Mouse (Mus musculus) CH12.LX (cell line): ENCODE measurements around the gene Rnaseh2c. TPM values are rescaled to one million over a fixed set of nuclear protein-coding genes. Genes with fewer than 3 reads are reported as not detected.

ENCODE experiments used
- DNase-seq: peaks from one replicate; pipeline ENCODE4 v3.0.0-alpha.2; 2013; ENCODE audit errors: extremely low read depth
- H3K27ac ChIP-seq: 2 replicates; pipeline ENCODE4 v1.5.1; 2012; ENCODE audit warnings: low read depth, mild to moderate bottlenecking, control low read depth, moderate library complexity; ENCODE audit not compliant: insufficient read depth
- H3K27me3 ChIP-seq: replicated peaks from 2 replicates; pipeline ENCODE3; 2012; ENCODE audit warnings: inconsistent platforms
- H3K36me3 ChIP-seq, 2 experiments: replicated peaks in 1 of 2; 2 replicates each; pipeline versions ENCODE3 to v1.6.1; 2012; ENCODE audit warnings: inconsistent platforms in 1 of 2, low read length in 1 of 2, mild to moderate bottlenecking in 1 of 2, mixed read lengths in 1 of 2, moderate library complexity in 1 of 2; ENCODE audit not compliant: control insufficient read depth in 1 of 2, insufficient read depth in 1 of 2
- H3K4me1 ChIP-seq, 2 experiments: 2 replicates each; pipeline ENCODE4 v1.6.1; 2012; ENCODE audit warnings: inconsistent platforms in 1 of 2, moderate library complexity in 1 of 2; ENCODE audit not compliant: insufficient read depth in 2 of 2, control insufficient read depth in 1 of 2
- H3K4me2 ChIP-seq: 2 replicates; pipeline ENCODE4 v1.6.1; 2012; ENCODE audit warnings: low read depth, mild to moderate bottlenecking, control low read depth; ENCODE audit not compliant: poor library complexity, insufficient read depth, severe bottlenecking
- H3K4me3 ChIP-seq, 3 experiments: fragments of 150-350 bp in 1 of 3; sonication (generic) in 1 of 3; replicated peaks in 1 of 3; 2 replicates each; pipeline versions ENCODE3 to v1.5.1; 2011 to 2012; ENCODE audit warnings: low read depth in 2 of 3, low read length in 2 of 3, mild to moderate bottlenecking in 2 of 3, moderate library complexity in 2 of 3, control low read depth in 1 of 3, improper control_type of control experiment in 1 of 3, inconsistent platforms in 1 of 3, mixed read lengths in 1 of 3; ENCODE audit not compliant: poor library complexity in 1 of 3
- H3K79me2 ChIP-seq: replicated peaks from 2 replicates; pipeline ENCODE4 v1.6.1; 2012; ENCODE audit warnings: mild to moderate bottlenecking, moderate library complexity; ENCODE audit not compliant: control insufficient read depth, poor library complexity, insufficient read depth, severe bottlenecking; ENCODE audit errors: extremely low read depth
- H3K9ac ChIP-seq: 2 replicates; pipeline ENCODE4 v1.6.1; 2012; ENCODE audit warnings: low read depth, mild to moderate bottlenecking, control low read depth, moderate library complexity; ENCODE audit not compliant: insufficient read depth
- H3K9me3 ChIP-seq: replicated peaks from 2 replicates; pipeline ENCODE3; 2012; ENCODE audit warnings: low read length, inconsistent platforms, mixed read lengths
- BHLHE40 ChIP-seq: IDR thresholded peaks from 2 replicates; pipeline ENCODE4 v1.6.1; 2011; ENCODE audit warnings: mild to moderate bottlenecking, low read depth, low read length, improper control_type of control experiment
- CHD1 ChIP-seq: IDR thresholded peaks from 2 replicates; pipeline ENCODE4 v1.6.1; 2012; ENCODE audit warnings: low read depth, low read length, improper control_type of control experiment, inconsistent platforms
- CHD2 ChIP-seq: IDR thresholded peaks from 2 replicates; pipeline ENCODE4 v1.6.1; 2011; ENCODE audit warnings: low read length, improper control_type of control experiment
- CTCF ChIP-seq, 2 experiments: IDR thresholded peaks in 1 of 2; conservative IDR thresholded peaks in 1 of 2; 2 replicates each; pipeline ENCODE4 v1.5.1; 2011 to 2012; ENCODE audit warnings: low read depth in 2 of 2, low read length in 2 of 2, improper control_type of control experiment in 1 of 2, inconsistent platforms in 1 of 2, mild to moderate bottlenecking in 1 of 2, moderate library complexity in 1 of 2
- E2F4 ChIP-seq: IDR thresholded peaks from 2 replicates; pipeline ENCODE4 v1.6.1; 2011; ENCODE audit warnings: low read depth, low read length, improper control_type of control experiment; ENCODE audit not compliant: insufficient replicate concordance
- ELF1 ChIP-seq: IDR thresholded peaks from 2 replicates; pipeline ENCODE4 v1.6.1; 2014; ENCODE audit warnings: low read depth, mild to moderate bottlenecking, inconsistent platforms, low read length, improper control_type of control experiment
- EP300 ChIP-seq: IDR thresholded peaks from 2 replicates; pipeline ENCODE4 v1.6.1; 2011; ENCODE audit warnings: low read length, improper control_type of control experiment
- ETS1 ChIP-seq: conservative IDR thresholded peaks from 2 replicates; pipeline ENCODE4 v1.6.1; 2012; ENCODE audit warnings: low read depth, mild to moderate bottlenecking, inconsistent platforms, low read length, improper control_type of control experiment, moderate library complexity
- GABPA ChIP-seq: IDR thresholded peaks from 2 replicates; pipeline ENCODE4 v1.6.1; 2012; ENCODE audit warnings: low read depth, low read length, improper control_type of control experiment, inconsistent platforms; ENCODE audit not compliant: insufficient replicate concordance
- HCFC1 ChIP-seq: IDR thresholded peaks from 2 replicates; pipeline ENCODE4 v1.6.1; 2012; ENCODE audit warnings: low read depth, mild to moderate bottlenecking, inconsistent platforms, low read length, improper control_type of control experiment
- IRF4 ChIP-seq: IDR thresholded peaks from 2 replicates; pipeline ENCODE4 v1.6.1; 2014; ENCODE audit warnings: low read depth, mild to moderate bottlenecking, inconsistent platforms, low read length, improper control_type of control experiment
- JUN ChIP-seq: IDR thresholded peaks from 2 replicates; pipeline ENCODE4 v1.6.1; 2011; ENCODE audit warnings: low read depth, mild to moderate bottlenecking, low read length, improper control_type of control experiment, moderate library complexity; ENCODE audit not compliant: insufficient read depth
- JUND ChIP-seq: conservative IDR thresholded peaks from 2 replicates; pipeline ENCODE4 v1.6.1; 2011; ENCODE audit warnings: low read depth, low read length, improper control_type of control experiment
- KAT2A ChIP-seq: IDR thresholded peaks from 2 replicates; pipeline ENCODE4 v1.6.1; 2012; ENCODE audit warnings: low read length, improper control_type of control experiment, inconsistent platforms; ENCODE audit not compliant: insufficient replicate concordance
- MAFK ChIP-seq: IDR thresholded peaks from 2 replicates; pipeline ENCODE4 v1.6.1; 2011; ENCODE audit warnings: low read length, improper control_type of control experiment; ENCODE audit not compliant: insufficient replicate concordance
- MAX ChIP-seq: IDR thresholded peaks from 2 replicates; pipeline ENCODE4 v1.6.1; 2011; ENCODE audit warnings: low read length, improper control_type of control experiment
- MAZ ChIP-seq: IDR thresholded peaks from 2 replicates; pipeline ENCODE4 v1.6.1; 2012; ENCODE audit warnings: low read depth, mild to moderate bottlenecking, inconsistent platforms, low read length, improper control_type of control experiment, moderate library complexity
- MEF2A ChIP-seq: IDR thresholded peaks from 2 replicates; pipeline ENCODE4 v1.6.1; 2014; ENCODE audit warnings: low read depth, mild to moderate bottlenecking, inconsistent platforms, low read length, improper control_type of control experiment, borderline replicate concordance
- MXI1 ChIP-seq: IDR thresholded peaks from 2 replicates; pipeline ENCODE4 v1.6.1; 2011; ENCODE audit warnings: mild to moderate bottlenecking, low read depth, low read length, improper control_type of control experiment
- MYC ChIP-seq: IDR thresholded peaks from 2 replicates; pipeline ENCODE4 v1.6.1; 2011; ENCODE audit warnings: low read depth, mild to moderate bottlenecking, improper control_type of control experiment, low read length
- NELFE ChIP-seq: IDR thresholded peaks from 2 replicates; pipeline ENCODE4 v1.6.1; 2011; ENCODE audit warnings: low read depth, low read length, improper control_type of control experiment
- NRF1 ChIP-seq: IDR thresholded peaks from 2 replicates; pipeline ENCODE4 v1.6.1; 2014; ENCODE audit warnings: low read depth, mild to moderate bottlenecking, inconsistent platforms, low read length, improper control_type of control experiment, moderate library complexity
- PAX5 ChIP-seq: IDR thresholded peaks from 2 replicates; pipeline ENCODE4 v1.6.1; 2012; ENCODE audit warnings: low read length, inconsistent platforms, mixed read lengths
- POLR2A ChIP-seq: IDR thresholded peaks from 2 replicates; pipeline ENCODE4 v1.6.1; 2011; ENCODE audit warnings: low read depth, mild to moderate bottlenecking, improper control_type of control experiment, low read length
- POLR2AphosphoS2 ChIP-seq: IDR thresholded peaks from 2 replicates; pipeline ENCODE4 v1.6.1; 2011; ENCODE audit warnings: low read depth, low read length, improper control_type of control experiment
- RAD21 ChIP-seq: IDR thresholded peaks from 2 replicates; pipeline ENCODE4 v1.6.1; 2011; ENCODE audit warnings: low read depth, mild to moderate bottlenecking, low read length, improper control_type of control experiment, moderate library complexity
- RCOR1 ChIP-seq: conservative IDR thresholded peaks from 2 replicates; pipeline ENCODE4 v1.6.1; 2012; ENCODE audit warnings: low read depth, mild to moderate bottlenecking, inconsistent platforms, low read length, improper control_type of control experiment
- SIN3A ChIP-seq: IDR thresholded peaks from 2 replicates; pipeline ENCODE4 v1.6.1; 2012; ENCODE audit warnings: low read length, improper control_type of control experiment, inconsistent platforms
- SMC3 ChIP-seq: IDR thresholded peaks from 2 replicates; pipeline ENCODE4 v1.6.1; 2011; ENCODE audit warnings: low read depth, low read length, improper control_type of control experiment
- TBP ChIP-seq: conservative IDR thresholded peaks from 2 replicates; pipeline ENCODE4 v1.6.1; 2011; ENCODE audit warnings: low read depth, low read length, improper control_type of control experiment
- TCF12 ChIP-seq: IDR thresholded peaks from 2 replicates; pipeline ENCODE4 v1.6.1; 2014; ENCODE audit warnings: low read depth, mild to moderate bottlenecking, inconsistent platforms, low read length, improper control_type of control experiment
- UBTF ChIP-seq: IDR thresholded peaks from 2 replicates; pipeline ENCODE4 v1.6.1; 2012; ENCODE audit warnings: low read depth, mild to moderate bottlenecking, inconsistent platforms, low read length, improper control_type of control experiment, moderate library complexity
- USF1 ChIP-seq: IDR thresholded peaks from 2 replicates; pipeline ENCODE4 v1.6.1; 2014; ENCODE audit warnings: low read depth, mild to moderate bottlenecking, inconsistent platforms, low read length, improper control_type of control experiment
- USF2 ChIP-seq: conservative IDR thresholded peaks from 2 replicates; pipeline ENCODE4 v1.6.1; 2011; ENCODE audit warnings: low read depth, low read length, improper control_type of control experiment
- ZC3H11A ChIP-seq: IDR thresholded peaks from 2 replicates; pipeline ENCODE4 v1.6.1; 2012; ENCODE audit warnings: low read depth, mild to moderate bottlenecking, inconsistent platforms, low read length, improper control_type of control experiment
- ZKSCAN1 ChIP-seq: IDR thresholded peaks from 2 replicates; pipeline ENCODE4 v1.6.1; 2012; ENCODE audit warnings: low read depth, inconsistent platforms, low read length, improper control_type of control experiment, borderline replicate concordance
- ZMIZ1 ChIP-seq: IDR thresholded peaks from 2 replicates; pipeline ENCODE4 v1.6.1; 2012; ENCODE audit warnings: low read depth, mild to moderate bottlenecking, inconsistent platforms, low read length, improper control_type of control experiment
- ZNF384 ChIP-seq: IDR thresholded peaks from 2 replicates; pipeline ENCODE4 v1.6.1; 2012; ENCODE audit warnings: low read depth, low read length, improper control_type of control experiment, inconsistent platforms
- dilution Hi-C: fragments of 300-500 bp; cut with MboI; formaldehyde crosslinking; loops from 2 replicates; pipeline ENCODE4 v1.14.3; 2020; ENCODE audit warnings: low sequenced_read_pairs; ENCODE audit not compliant: extremely low pct_unique_long_range_greater_than_20kb, extremely low pct_ligation_motif_present
- in situ Hi-C: fragments of 300-500 bp; cut with MboI; formaldehyde crosslinking; loops from 3 replicates; pipeline ENCODE4 v1.14.3; 2019; ENCODE audit warnings: low sequenced_read_pairs, low pct_ligation_motif_present, low pct_unique_long_range_greater_than_20kb, mixed read lengths
- polyA plus RNA-seq: library from polyadenylated mRNA; unstranded; fragments of >175 nt; gene quantifications from 2 replicates; pipeline ENCODE4 v1.2.1, GENCODE M21; 2012; ENCODE audit warnings: low read depth; ENCODE audit not compliant: insufficient read length
- total RNA-seq, 2 experiments: library from RNA; depleted of rRNA; stranded (reverse); fragments of 300-350 nt in 1 of 2; fragments of >200 nt in 1 of 2; gene quantifications; 2 replicates each; pipeline ENCODE4 v1.2.3; 2012 to 2014

The Rnaseh2c gene
- total and polyA plus RNA-seq, 3 experiments: 54.2 to 124 (median 79.0) TPM

DNA sequence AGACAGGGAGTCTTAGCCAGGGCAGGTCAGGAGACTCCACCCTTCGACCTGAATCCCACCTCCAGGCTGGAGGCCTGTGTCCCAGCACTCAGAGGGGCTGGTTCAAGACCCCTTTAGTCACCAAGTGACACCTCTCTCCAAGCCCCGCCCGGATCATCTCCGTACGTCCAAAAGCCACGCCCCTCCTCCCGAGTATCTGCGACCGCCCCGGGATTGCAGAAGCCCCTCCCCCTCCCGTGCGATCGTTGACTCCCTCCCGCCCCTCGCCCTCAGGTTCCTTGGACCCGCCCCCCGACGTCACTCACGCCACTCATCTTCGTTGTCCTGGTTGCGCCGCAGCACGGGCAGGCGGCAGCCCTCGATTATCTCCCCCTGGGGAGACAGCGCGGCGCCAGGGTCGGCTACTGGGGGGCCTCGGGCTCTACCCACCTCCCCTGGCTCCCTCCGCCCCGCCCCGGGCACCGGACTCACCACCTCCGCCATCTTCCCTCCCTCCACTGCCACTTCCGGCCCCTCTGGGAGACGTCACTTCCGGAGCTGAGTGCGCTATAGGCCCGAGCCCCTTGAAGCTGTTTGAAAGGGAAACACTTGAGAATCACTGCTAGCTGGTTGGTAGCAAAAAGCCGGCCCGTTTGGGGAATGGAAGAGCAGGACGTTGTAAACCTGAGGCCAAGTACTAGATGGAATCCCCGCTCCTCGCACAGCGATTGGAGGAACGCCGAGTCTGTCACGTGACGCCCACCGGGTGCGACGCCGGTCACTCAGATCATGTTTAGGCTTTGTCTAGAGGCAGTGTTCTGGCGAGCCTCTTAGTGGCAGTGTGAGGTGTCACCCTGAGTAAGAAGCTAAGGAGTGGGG, 8.1 kb downstream of the Rnaseh2c start, which contains the start of gene Kat5:
Kat5 (minus strand) TSS at position 691 of the 858 bp plus-strand sequence.
- Histone ChIP-seq H3K36me3 (peaks cover 37 to 43% of the 10 kb centered on the region in 2 experiments), H3K4me3 (peak within 1 kb of the TSS; percentile 71 to 77 (median 72)), H3K27ac (peak within 1 kb of the TSS; percentile 91), H3K27me3 (no peaks in the 10 kb centered on the region), H3K9ac (peak within 1 kb of the TSS; percentile 80), H3K4me2 (peak within 1 kb of the TSS; percentile 82), H3K9me3 (no peaks in the 10 kb centered on the region), H3K4me1 (peaks cover 10 to 22% of the 10 kb centered on the region in 2 experiments), H3K79me2 (0 out of 2 replicates have a peak, but pooled peaks cover 2% of the 10 kb centered on the region)
- DNase-seq: peak; percentile 90
- in situ Hi-C loops: no loop called here
- TF ChIP-seq CHD2 (peak; percentile 73), SMC3 (peak; percentile 35), USF1 (peak; percentile 93), USF2 (peak; percentile 93), UBTF (no peak), E2F4 (no peak), TCF12 (peak; percentile 61; the same call in 1 of the 2 replicates), ZNF384 (no peak), RAD21 (no peak), ETS1 (no peak), ZKSCAN1 (no peak), RCOR1 (no peak), IRF4 (no peak), GABPA (no peak), MAZ (peak; percentile 85; the same call in 1 of the 2 replicates), HCFC1 (peak; percentile 86), MAX (peak; percentile 95), NELFE (peak; percentile 67), JUN (no peak), ZC3H11A (no peak), MXI1 (peak; percentile 42; the same call in 1 of the 2 replicates), ELF1 (peak; percentile 88), BHLHE40 (peak; percentile 88), KAT2A (peak; percentile 79; the same call in 1 of the 2 replicates), MYC (0 out of 2 replicates have a peak, but pooled peaks have one; percentile 45), EP300 (no peak), ZMIZ1 (no peak; the same call in 1 of the 2 replicates), NRF1 (peak; percentile 46), TBP (no peak), MEF2A (peak; percentile 11; the same call in 1 of the 2 replicates), CHD1 (no peak), POLR2AphosphoS2 (0 out of 2 replicates have a peak, but pooled peaks have one; percentile 33), CTCF (conservative IDR thresholded peaks at IDR 0.05 in 1 of 2, IDR thresholded peaks at IDR 0.05 in 1 of 2; ENCODE audit: low read depth in 2 of 2, low read length in 2 of 2) (peak in 1 of 2 experiments; percentile 43; a peak in 2 of 4 replicates), POLR2A (peak; percentile 69), MAFK (no peak), PAX5 (no peak), JUND (no peak), SIN3A (no peak; the same call in 1 of the 2 replicates)
- dilution Hi-C loops: no loop called here
